Mouse (Mus musculus) ES-Bruce4 (cell line): Measurements from ENCODE around the gene Cd33. TPM values are rescaled to one million over a fixed set of nuclear protein-coding genes. Genes with fewer than 3 reads are reported as not detected.

ENCODE experiments used
- H3K27ac ChIP-seq: 2 replicates; pipeline ENCODE4 v1.5.1; 2012; ENCODE audit warnings: low read length, inconsistent platforms; ENCODE audit not compliant: insufficient read depth
- H3K27me3 ChIP-seq: 2 replicates; pipeline ENCODE4 v1.6.1; 2012; ENCODE audit warnings: mild to moderate bottlenecking, low read length, inconsistent platforms; ENCODE audit not compliant: control insufficient read depth, poor library complexity, insufficient read depth, severe bottlenecking
- H3K36me3 ChIP-seq: 2 replicates; pipeline ENCODE4 v1.6.1; 2012; ENCODE audit warnings: inconsistent platforms, mild to moderate bottlenecking, low read length, moderate library complexity; ENCODE audit not compliant: control insufficient read depth, poor library complexity, insufficient read depth, severe bottlenecking
- H3K4me1 ChIP-seq: one replicate; pipeline ENCODE4 v1.8.1; 2011; ENCODE audit warnings: low read length; ENCODE audit not compliant: control insufficient read depth, insufficient read depth
- H3K4me3 ChIP-seq: 2 replicates; pipeline ENCODE4 v1.5.1; 2011; ENCODE audit warnings: low read depth, mild to moderate bottlenecking, low read length
- H3K9ac ChIP-seq: 2 replicates; pipeline ENCODE4 v1.6.1; 2012; ENCODE audit warnings: low read depth, mild to moderate bottlenecking, inconsistent platforms; ENCODE audit not compliant: poor library complexity, severe bottlenecking
- H3K9me3 ChIP-seq: replicated peaks from 2 replicates; pipeline ENCODE4 v1.6.1; 2012; ENCODE audit warnings: mild to moderate bottlenecking, low read length, inconsistent platforms; ENCODE audit not compliant: control insufficient read depth, poor library complexity, insufficient read depth, severe bottlenecking
- CTCF ChIP-seq: IDR thresholded peaks from one replicate; pipeline ENCODE4 v1.8.1; 2011; ENCODE audit warnings: low read depth, low read length
- EP300 ChIP-seq: IDR thresholded peaks from 2 replicates; pipeline ENCODE4 v1.6.1; 2011; ENCODE audit warnings: low read depth, low read length; ENCODE audit not compliant: insufficient read depth
- POLR2A ChIP-seq: IDR thresholded peaks from one replicate; pipeline ENCODE4 v1.8.1; 2011; ENCODE audit warnings: low read length; ENCODE audit not compliant: insufficient read depth
- polyA plus RNA-seq: library from polyadenylated mRNA; stranded (reverse); fragments of >200 nt; gene quantifications from 2 replicates; pipeline ENCODE4 v1.2.4, GENCODE M21; 2011; ENCODE audit warnings: low read depth; ENCODE audit not compliant: missing spikeins, insufficient read depth, insufficient read length

Gene Cd33
- polyA plus RNA-seq, 1 experiment, result not detected

DNA sequence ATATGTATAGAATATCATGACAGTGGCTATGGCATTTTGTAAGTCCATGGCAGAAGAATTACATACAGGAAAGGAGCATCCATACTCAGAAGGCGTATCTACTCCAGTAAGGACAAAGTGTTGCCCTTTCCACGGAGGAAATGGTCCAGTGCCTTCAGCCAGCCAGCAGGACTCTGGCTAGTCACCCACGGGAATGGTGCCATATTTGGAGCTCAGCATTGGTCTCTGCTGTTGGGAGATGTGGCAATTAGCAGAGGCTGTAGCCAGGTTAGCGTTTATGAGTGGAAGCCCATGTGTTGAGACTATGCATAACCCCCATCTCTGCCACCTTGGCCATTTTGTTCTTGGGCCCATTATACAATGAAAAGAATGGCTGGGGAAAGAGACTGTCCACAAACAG, 4.0 kb upstream of the Cd33 start:
- Histone ChIP-seq H3K9ac (no peak overlapping the region), H3K9me3 (no peaks in the 10 kb centered on the region), H3K4me3 (no peak overlapping the region), H3K27ac (no peak overlapping the region), H3K36me3 (no peaks in the 10 kb centered on the region), H3K4me1 (peaks cover 7% of the 10 kb centered on the region), H3K27me3 (no peaks in the 10 kb centered on the region)
- TF ChIP-seq POLR2A, result no peak
- TF ChIP-seq EP300, result no peak
- TF ChIP-seq CTCF, result no peak

DNA sequence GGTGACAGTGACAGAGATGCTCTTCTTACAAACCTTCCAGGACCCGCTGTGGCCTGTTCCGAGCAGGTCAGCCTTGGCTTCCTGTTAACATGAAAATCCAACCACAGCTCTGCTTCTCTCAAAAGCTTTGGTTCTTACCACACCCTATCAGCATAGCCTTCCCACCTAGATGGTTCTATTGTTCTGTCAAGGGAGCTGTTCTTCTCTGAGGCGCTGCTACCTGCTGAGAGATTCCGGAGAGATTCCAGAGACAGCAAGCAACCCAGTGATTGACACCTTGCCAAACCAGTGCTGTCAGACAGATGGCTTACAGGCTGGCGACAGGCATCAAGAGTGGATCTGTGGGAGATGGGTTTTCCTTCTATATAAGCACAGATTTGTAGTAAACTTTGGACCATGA, 3.4 kb upstream of the Cd33 start:
- Histone ChIP-seq H3K27me3 (no peaks in the 10 kb centered on the region), H3K4me1 (peaks cover 7% of the 10 kb centered on the region), H3K9ac (no peak overlapping the region), H3K36me3 (no peaks in the 10 kb centered on the region), H3K27ac (peak overlapping the region; percentile 34; the same call in 1 of the 2 replicates), H3K4me3 (no peak overlapping the region), H3K9me3 (no peaks in the 10 kb centered on the region)
- TF ChIP-seq CTCF (no peak), EP300 (no peak), POLR2A (no peak)

DNA sequence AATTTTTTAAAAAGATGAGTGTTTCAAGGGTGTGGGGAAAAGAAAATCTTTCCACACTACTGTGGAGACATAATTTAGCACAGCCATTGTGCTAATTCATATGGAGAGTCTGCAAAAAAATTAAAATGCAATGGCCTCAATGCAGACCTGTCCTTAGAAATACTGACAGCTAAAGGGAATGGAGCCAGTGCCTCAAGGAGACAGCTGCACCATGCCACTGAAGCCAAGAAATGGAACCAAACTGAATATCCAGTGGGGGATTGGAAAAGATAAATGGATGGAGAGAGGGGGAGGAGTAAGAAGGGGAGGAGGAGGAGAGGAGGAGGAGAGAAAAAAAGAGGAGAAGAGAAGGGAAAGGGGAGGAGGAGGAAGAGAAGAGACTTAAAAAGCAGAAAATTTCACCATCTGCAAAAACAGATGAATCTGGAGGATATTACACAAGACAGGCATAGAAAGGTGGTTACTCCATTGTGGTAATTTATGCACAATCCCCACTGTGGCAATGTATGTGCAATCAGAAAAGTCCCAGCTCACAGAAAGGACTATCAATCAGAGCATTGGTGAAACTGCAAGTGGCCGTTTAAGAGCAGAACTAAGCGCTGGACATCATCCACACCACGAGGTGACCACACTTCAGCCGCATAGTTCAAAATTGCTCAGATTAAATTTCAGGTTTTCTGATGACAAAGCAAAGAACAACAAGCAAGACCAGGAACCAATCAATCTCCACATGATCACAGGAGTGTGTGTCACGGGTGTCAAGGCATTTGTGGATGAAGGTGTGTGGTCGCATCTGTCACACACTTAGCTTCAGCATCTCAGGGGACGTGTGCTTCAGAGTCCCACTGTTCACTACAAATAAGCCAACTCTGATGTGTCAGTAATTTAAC, 1.7 kb upstream of the Cd33 start:
- Histone ChIP-seq H3K9ac (no peak overlapping the region), H3K4me3 (no peak overlapping the region), H3K27ac (no peak overlapping the region), H3K27me3 (no peaks in the 10 kb centered on the region), H3K9me3 (no peaks in the 10 kb centered on the region), H3K4me1 (peaks cover 7% of the 10 kb centered on the region), H3K36me3 (no peaks in the 10 kb centered on the region)
- TF ChIP-seq POLR2A, result no peak

DNA sequence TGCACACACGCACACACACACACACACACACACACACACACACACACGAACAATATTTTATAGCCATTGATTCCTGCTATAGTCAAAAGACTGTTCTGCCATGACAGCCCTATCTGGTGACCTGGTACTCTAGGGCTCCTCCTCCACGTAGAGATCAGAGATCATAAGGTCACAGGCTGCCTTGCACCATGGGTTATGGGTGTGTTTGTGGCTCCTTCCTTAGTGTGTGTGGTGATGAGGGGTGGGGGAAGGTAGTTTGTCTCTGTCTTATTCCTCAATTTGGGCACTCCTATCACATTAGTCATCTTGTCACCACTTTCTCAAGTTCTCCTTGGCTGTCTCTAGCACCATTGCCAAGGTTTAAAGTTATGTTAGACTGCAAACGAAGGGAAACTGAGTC, 5.7 kb downstream of the Cd33 start:
- Histone ChIP-seq H3K27me3 (no peaks in the 10 kb centered on the region), H3K36me3 (no peaks in the 10 kb centered on the region), H3K9ac (no peak overlapping the region), H3K27ac (no peak overlapping the region), H3K9me3 (no peaks in the 10 kb centered on the region), H3K4me3 (no peak overlapping the region), H3K4me1 (no peaks in the 10 kb centered on the region)
- TF ChIP-seq EP300 (no peak), CTCF (no peak), POLR2A (no peak)

DNA sequence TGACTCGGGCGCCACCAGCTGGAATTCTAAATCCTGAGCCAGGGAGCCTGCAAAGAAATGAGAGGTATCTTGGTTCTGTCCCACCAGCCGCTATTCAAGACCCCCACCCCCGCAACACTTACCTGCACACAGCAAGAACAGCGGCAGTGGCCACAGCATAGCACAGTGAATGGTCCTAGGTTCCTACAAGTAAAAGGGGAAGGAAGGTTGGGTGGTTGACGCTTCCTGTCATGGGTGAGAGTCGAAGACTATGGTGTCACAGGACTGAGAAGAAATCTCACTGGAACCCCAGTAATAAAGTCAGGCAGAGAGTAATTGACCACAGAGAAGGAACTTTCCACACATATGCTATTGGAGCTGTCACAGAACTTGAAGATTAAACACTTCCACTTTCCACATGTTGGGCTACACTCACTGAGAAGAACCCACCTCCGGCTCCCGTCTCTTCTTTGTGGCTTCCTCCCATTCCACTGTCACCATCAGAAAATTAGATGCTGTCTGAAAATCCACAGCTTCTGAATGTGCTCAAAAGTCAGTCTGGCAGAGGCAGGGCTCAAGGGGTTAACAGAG, 11.2 kb downstream of the Cd33 start:
- no peak for TF ChIP-seq CTCF
- TF ChIP-seq POLR2A, result no peak
- no peak for TF ChIP-seq EP300
- Histone ChIP-seq H3K4me3 (no peak overlapping the region), H3K27me3 (no peaks in the 10 kb centered on the region), H3K27ac (no peak overlapping the region), H3K9ac (no peak overlapping the region), H3K36me3 (no peaks in the 10 kb centered on the region), H3K9me3 (no peaks in the 10 kb centered on the region), H3K4me1 (no peaks in the 10 kb centered on the region)

DNA sequence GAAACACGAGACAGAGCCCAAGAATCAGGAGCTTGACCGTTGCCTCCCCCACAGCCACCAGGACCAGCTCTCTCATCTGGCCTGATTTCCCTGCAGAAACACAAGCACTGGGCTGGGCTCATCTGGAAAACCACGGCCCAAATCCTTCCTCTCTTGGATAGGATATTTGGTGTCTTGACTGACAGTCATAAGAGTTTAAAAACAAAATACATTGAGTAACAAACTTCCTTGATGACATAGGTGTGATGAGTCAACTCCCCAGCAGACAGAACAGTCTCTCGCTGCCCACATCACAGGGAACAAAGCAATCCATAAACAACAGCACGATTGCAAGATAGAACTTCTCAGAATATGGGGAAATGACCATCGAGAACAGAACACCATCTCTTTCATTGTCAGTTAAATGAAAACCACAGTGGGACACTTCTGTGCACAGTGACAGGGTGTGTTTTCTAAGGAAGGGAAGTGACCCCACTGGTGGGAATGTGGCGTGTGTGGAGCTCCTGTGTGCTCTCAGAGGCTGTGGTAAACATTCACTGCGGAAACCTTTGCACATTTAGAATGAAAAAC, 13.9 kb downstream of the Cd33 start:
- Histone ChIP-seq H3K9me3 (no peaks in the 10 kb centered on the region), H3K4me3 (no peak overlapping the region), H3K9ac (no peak overlapping the region), H3K27ac (no peak overlapping the region), H3K36me3 (no peaks in the 10 kb centered on the region), H3K27me3 (no peaks in the 10 kb centered on the region), H3K4me1 (no peaks in the 10 kb centered on the region)
- TF ChIP-seq POLR2A, result no peak
- no peak for TF ChIP-seq EP300
- TF ChIP-seq CTCF, result no peak
